Mouse (Mus musculus) heart, adult 18-20 months (tissue): ENCODE results near the gene Prkcb. TPM values are rescaled to one million over a fixed set of nuclear protein-coding genes. Genes with fewer than 3 reads are reported as not detected.
A peak's percentile ranks its signal among the peaks of the same experiment; 100 is the strongest.

Experiments used
- DNase-seq, 2 experiments: peaks; one replicate each; pipeline ENCODE4 v3.0.0; 2021 to 2022; ENCODE audit warnings: mixed read lengths in 1 of 2
- total RNA-seq, 2 experiments: library from RNA; stranded (reverse); gene quantifications; 2 replicates each; pipeline ENCODE4 v1.2.3; 2021

The Prkcb gene
- total RNA-seq, 2 experiments from 2014 or later: 3.4 to 8.6 TPM

- no peak for DNase-seq
These were observed 240.1 kb downstream of the Prkcb start for GRCm38 (mm10) chr7:122528646-122529045.

- DNase-seq: no peak
These were observed 245.2 kb downstream of the Prkcb start for GRCm38 (mm10) chr7:122533566-122534360.

GRCm38 (mm10) chr7:122544616-122545015 lies 256.1 kb downstream of the Prkcb start:
- no peak for DNase-seq

GRCm38 (mm10) chr7:122556575-122557140 lies 268.1 kb downstream of the Prkcb start:
- no peak for DNase-seq

GRCm38 (mm10) chr7:122558085-122558811 lies 269.7 kb downstream of the Prkcb start:
- no peak for DNase-seq

GRCm38 (mm10) chr7:122558912-122559311 lies 270.4 kb downstream of the Prkcb start:
- no peak for DNase-seq

GRCm38 (mm10) chr7:122562586-122562985 lies 274.0 kb downstream of the Prkcb start:
- peak; percentile 4 to 35 for DNase-seq

GRCm38 (mm10) chr7:122565371-122565770 lies 276.8 kb downstream of the Prkcb start:
- DNase-seq: no peak

GRCm38 (mm10) chr7:122566011-122566410 lies 277.5 kb downstream of the Prkcb start:
- DNase-seq: no peak

GRCm38 (mm10) chr7:122568787-122569186 lies 280.2 kb downstream of the Prkcb start:
- no peak for DNase-seq

GRCm38 (mm10) chr7:122570407-122570806 lies 281.9 kb downstream of the Prkcb start:
- no peak for DNase-seq

GRCm38 (mm10) chr7:122573101-122573635 lies 284.6 kb downstream of the Prkcb start:
- peak in 1 of 2 experiments; percentile 3 for DNase-seq

GRCm38 (mm10) chr7:122574418-122574817 lies 285.9 kb downstream of the Prkcb start:
- DNase-seq: no peak

GRCm38 (mm10) chr7:122575056-122575455 lies 286.5 kb downstream of the Prkcb start:
- DNase-seq: no peak

GRCm38 (mm10) chr7:122575506-122575905 lies 287.0 kb downstream of the Prkcb start:
- no peak for DNase-seq

GRCm38 (mm10) chr7:122577571-122577970 lies 289.0 kb downstream of the Prkcb start:
- no peak for DNase-seq

GRCm38 (mm10) chr7:122579461-122580157 lies 291.1 kb downstream of the Prkcb start:
- DNase-seq: no peak

- no peak for DNase-seq
These were observed 291.6 kb downstream of the Prkcb start for GRCm38 (mm10) chr7:122580158-122580475.

- no peak for DNase-seq
These were observed 296.0 kb downstream of the Prkcb start for GRCm38 (mm10) chr7:122584421-122585151.

GRCm38 (mm10) chr7:122595897-122596296 lies 307.3 kb downstream of the Prkcb start:
- no peak for DNase-seq

- no peak for DNase-seq
These were observed 308.1 kb downstream of the Prkcb start for GRCm38 (mm10) chr7:122596596-122597170.
